18 mouse cellular contexts compared by ENCODE assay signal in the genomic region with DNA sequence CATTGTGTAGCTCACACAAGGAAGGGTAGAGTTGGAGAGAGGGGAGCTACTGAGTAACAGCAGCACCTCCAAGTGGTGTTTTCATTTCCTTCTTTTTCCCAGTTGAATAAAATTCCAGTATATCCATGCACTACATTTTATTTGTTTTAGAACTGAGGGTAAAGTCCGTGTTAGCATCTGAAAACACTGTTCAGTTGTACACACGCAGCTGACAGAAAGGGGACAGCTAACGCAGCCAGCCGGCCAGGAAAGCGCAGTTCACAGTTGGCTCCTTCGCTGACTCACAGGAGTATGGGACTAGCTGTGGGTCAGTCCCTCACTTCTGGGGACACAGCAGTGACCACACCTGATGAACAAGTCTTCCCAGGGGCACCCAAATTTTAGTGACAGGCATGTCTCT.
"Had no signal": no experiment of that assay in that cellular context is flagged by ENCODE, and none has a peak within 500 bp of the region (broad histone marks: within the 10 kb centered on the region; RNA-seq: fewer than 3 reads in every experiment).

No protein-coding gene starts in this region.

- H3K27ac ChIP-seq: hindbrain, embryonic 14.5 days; left cerebral cortex, adult 2 months; liver, embryonic 14.5 days; neural tube, embryonic 12.5 days; neural tube, embryonic 15.5 days had no signal

- H3K4me3 ChIP-seq: left cerebral cortex, adult 2 months; neural tube, embryonic 12.5 days; neural tube, embryonic 15.5 days had no signal

- H3K9me3 ChIP-seq: neural tube, embryonic 12.5 days; neural tube, embryonic 15.5 days had no signal

- H3K4me2 ChIP-seq: hindbrain, embryonic 14.5 days; midbrain, embryonic 11.5 days; neural tube, embryonic 12.5 days; neural tube, embryonic 15.5 days had no signal

- DNase-seq: kidney, adult 18-20 months; kidney, adult 9 months; kidney, postnatal 14 days; kidney, postnatal 4 days; layer of hippocampus, postnatal 36 days; lung, adult 2 months; lung, postnatal 14 days; lung, postnatal 4 days; midbrain, embryonic 14.5 days; right cerebral cortex, postnatal 14 days; right cerebral cortex, postnatal 4 days; thymus, postnatal 25 days had no signal

- H3K27me3 ChIP-seq: neural tube, embryonic 12.5 days; neural tube, embryonic 15.5 days had no signal

- H3K9ac ChIP-seq: hindbrain, embryonic 14.5 days; liver, embryonic 14.5 days; neural tube, embryonic 12.5 days; neural tube, embryonic 15.5 days had no signal

- H3K36me3 ChIP-seq: neural tube, embryonic 12.5 days; neural tube, embryonic 15.5 days had no signal
